Mouse (Mus musculus): ENCODE results near the gene Ttc37. TPM values are rescaled to one million over a fixed set of nuclear protein-coding genes. Genes with fewer than 3 reads are reported as not detected.

The Ttc37 gene
- polyA plus RNA-seq, 1 experiment, result 10.4 TPM

- no peak for DNase-seq (ENCODE audit: low spot score)
Measured at GRCm38 (mm10) chr13:76157508-76157907, 59.0 kb downstream of the Ttc37 start.

GRCm38 (mm10) chr13:76160587-76160986, 62.1 kb downstream of the Ttc37 start:
- DNase-seq (ENCODE audit: low spot score), result no peak

GRCm38 (mm10) chr13:76174297-76174696, 75.8 kb downstream of the Ttc37 start:
- no peak for DNase-seq (ENCODE audit: low spot score)

- no peak for DNase-seq (ENCODE audit: low spot score)
Measured at GRCm38 (mm10) chr13:76178700-76179099, 80.2 kb downstream of the Ttc37 start.

- no peak for DNase-seq (ENCODE audit: low spot score)
Measured at GRCm38 (mm10) chr13:76187651-76188050, 89.1 kb downstream of the Ttc37 start.

- no peak for DNase-seq (ENCODE audit: low spot score)
Measured at GRCm38 (mm10) chr13:76189190-76189589, 90.7 kb downstream of the Ttc37 start.

- no peak for DNase-seq (ENCODE audit: low spot score)
Measured at GRCm38 (mm10) chr13:76190273-76190672, 91.7 kb downstream of the Ttc37 start.

- no peak for DNase-seq (ENCODE audit: low spot score)
Measured at GRCm38 (mm10) chr13:76194937-76195336, 96.4 kb downstream of the Ttc37 start.

- no peak for DNase-seq (ENCODE audit: low spot score)
Measured at GRCm38 (mm10) chr13:76195431-76196138, 97.1 kb downstream of the Ttc37 start.

- no peak for DNase-seq (ENCODE audit: low spot score)
Measured at GRCm38 (mm10) chr13:76197297-76197848, 98.8 kb downstream of the Ttc37 start.

GRCm38 (mm10) chr13:76199943-76200342, 101.4 kb downstream of the Ttc37 start:
- DNase-seq (ENCODE audit: low spot score), result no peak

GRCm38 (mm10) chr13:76214928-76215327, 116.4 kb downstream of the Ttc37 start:
- no peak for DNase-seq (ENCODE audit: low spot score)

GRCm38 (mm10) chr13:76215397-76215796, 116.9 kb downstream of the Ttc37 start:
- DNase-seq (ENCODE audit: low spot score), result no peak

Other genes starting within 250 kb of the Ttc37 start
- 10.1 and 11.6 TPM in 2 replicates for gene Rhobtb3, start 154.8 kb upstream of the Ttc37 start, polyA plus RNA-seq (2012; rRNA removed)
- not detected in 2 replicates for gene Spata9, start 131.6 kb upstream of the Ttc37 start, polyA plus RNA-seq (2012; rRNA removed)
- 16.4 and 17.5 TPM in 2 replicates for gene Rfesd, start 80.0 kb upstream of the Ttc37 start, polyA plus RNA-seq (2012; rRNA removed)
- not detected in 2 replicates for gene Gpr150, start 41.7 kb upstream of the Ttc37 start, polyA plus RNA-seq (2012; rRNA removed)
- gene Arsk, start 74 bp upstream of the Ttc37 start, polyA plus RNA-seq (2012; rRNA removed), result 9.1 and 11.1 TPM in 2 replicates
- gene Fam81b, start 206.3 kb downstream of the Ttc37 start, polyA plus RNA-seq (2012; rRNA removed), result not detected in 2 replicates